Mouse (Mus musculus) cerebellum, adult 2 months (tissue): Measurements from ENCODE around the gene March10.

Experiments
- CTCF ChIP-seq: fragments of 200-500 bp; IDR thresholded peaks from 2 replicates; pipeline ENCODE4 v1.5.1; 2011; ENCODE audit warnings: low read depth, mild to moderate bottlenecking, control low read depth, low read length, moderate library complexity, borderline replicate concordance; ENCODE audit not compliant: insufficient read depth
- POLR2A ChIP-seq: fragments of 200-500 bp; IDR thresholded peaks from 2 replicates; pipeline ENCODE4 v1.6.1; 2011; ENCODE audit warnings: low read length, control low read depth, borderline replicate concordance; ENCODE audit not compliant: insufficient read depth

DNA sequence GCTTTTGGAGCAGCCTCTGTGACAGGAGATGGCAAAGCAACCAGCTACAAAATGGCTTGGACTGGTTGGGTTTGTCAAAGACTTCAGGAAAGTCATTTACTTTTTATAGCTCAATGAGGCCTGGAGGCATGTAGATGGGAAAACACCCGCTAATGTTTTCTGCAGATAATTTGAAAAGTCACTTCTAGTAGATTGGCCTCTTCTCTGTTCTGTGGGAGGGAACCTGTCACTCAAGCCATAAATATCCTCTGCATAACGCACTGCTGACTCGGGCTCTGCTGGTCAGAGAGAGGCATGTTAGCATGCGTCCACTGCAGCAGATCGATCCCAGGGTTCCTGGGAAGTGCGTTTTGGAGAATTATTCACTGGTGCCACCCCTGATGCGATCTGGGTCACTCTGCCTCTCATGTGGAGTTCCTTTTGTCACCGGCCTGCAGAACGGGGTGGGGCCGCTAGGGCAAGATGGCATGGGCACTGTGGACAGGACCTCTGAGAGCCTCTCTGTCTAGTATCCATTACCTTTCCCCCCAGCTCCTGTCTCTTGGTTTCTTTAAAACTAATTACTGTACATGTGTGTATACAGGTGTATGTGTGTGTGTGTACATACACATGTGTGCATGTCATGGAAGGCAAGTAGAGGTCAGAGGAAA is 81.9 kb downstream of the March10 start:
- TF ChIP-seq CTCF (no peak), POLR2A (no peak)
